In the genomic region with DNA sequence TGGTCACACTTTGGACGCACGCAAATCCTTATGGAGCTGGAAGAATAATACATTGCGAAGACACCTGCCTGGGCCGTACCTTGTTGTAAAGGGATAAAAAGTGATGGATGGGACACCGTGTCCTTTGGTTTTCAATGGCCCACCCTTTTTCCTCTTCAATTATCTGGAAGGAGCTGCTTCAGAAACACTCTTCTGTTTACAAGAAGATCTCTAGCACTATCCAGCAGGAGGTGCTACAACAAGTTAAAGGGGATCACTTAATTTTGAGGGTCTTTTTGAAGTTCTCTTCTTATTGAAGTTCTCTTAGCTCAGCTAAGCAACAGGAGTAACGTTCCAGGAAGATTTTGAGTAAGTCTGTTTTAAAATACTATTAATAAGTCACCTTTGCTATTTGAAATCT, we compare ENCODE assay signal across 8 mouse cellular contexts.
DNase-seq lines count a peak whose midpoint lies in the region; ATAC-seq lines count a peak whose summit lies in the region.

No protein-coding gene starts in this region.

- no peaks in the 10 kb centered on the region for H3K27me3 ChIP-seq in heart, embryonic 13.5 days (replicated peaks)
- no peaks in the 10 kb centered on the region for H3K27me3 ChIP-seq in heart, embryonic 10.5 days (ENCODE audit: insufficient read depth, poor library complexity, severe bottlenecking)
- H3K27me3 ChIP-seq in forebrain, embryonic 13.5 days, result no peaks in the 10 kb centered on the region
- H3K27me3 ChIP-seq in midbrain, embryonic 11.5 days (ENCODE audit: control insufficient read depth, insufficient read depth, low read length), result no peaks in the 10 kb centered on the region

- peak overlapping the region; percentile 89 for H3K4me2 ChIP-seq in heart, embryonic 13.5 days
- H3K4me2 ChIP-seq in forebrain, embryonic 13.5 days, result peak overlapping the region; percentile 82
- H3K4me2 ChIP-seq in midbrain, embryonic 11.5 days, result peak overlapping the region; percentile 60

- H3K27ac ChIP-seq in heart, embryonic 13.5 days (replicated peaks), result no peak overlapping the region
- no peak overlapping the region for H3K27ac ChIP-seq in heart, embryonic 10.5 days
- H3K27ac ChIP-seq in forebrain, embryonic 13.5 days, result no peak overlapping the region
- H3K27ac ChIP-seq in midbrain, embryonic 11.5 days (ENCODE audit: low read depth, low read length), result no peak overlapping the region

- H3K9ac ChIP-seq in heart, embryonic 13.5 days, result no peak overlapping the region
- H3K9ac ChIP-seq in forebrain, embryonic 13.5 days, result no peak overlapping the region
- H3K9ac ChIP-seq in midbrain, embryonic 11.5 days (ENCODE audit: low read length), result no peak overlapping the region

- H3K36me3 ChIP-seq in heart, embryonic 13.5 days, result no peaks in the 10 kb centered on the region
- H3K36me3 ChIP-seq in heart, embryonic 10.5 days, result 0 out of 2 replicates have a peak, but pooled peaks cover 3% of the 10 kb centered on the region
- no peaks in the 10 kb centered on the region for H3K36me3 ChIP-seq in forebrain, embryonic 13.5 days (ENCODE audit: poor library complexity, severe bottlenecking)
- no peaks in the 10 kb centered on the region for H3K36me3 ChIP-seq in midbrain, embryonic 11.5 days (ENCODE audit: control insufficient read depth, insufficient read depth, low read length)

- H3K4me1 ChIP-seq in heart, embryonic 13.5 days, result peaks cover 49% of the 10 kb centered on the region
- H3K4me1 ChIP-seq in heart, embryonic 10.5 days, result peaks cover 27% of the 10 kb centered on the region
- peaks cover 56% of the 10 kb centered on the region for H3K4me1 ChIP-seq in forebrain, embryonic 13.5 days
- peaks cover 22% of the 10 kb centered on the region for H3K4me1 ChIP-seq in midbrain, embryonic 11.5 days (ENCODE audit: control insufficient read depth, insufficient read depth, low read length)

- 0 out of 2 replicates have a peak overlapping the region, but pooled peaks have one; percentile 2 for H3K4me3 ChIP-seq in heart, embryonic 13.5 days
- no peak overlapping the region for H3K4me3 ChIP-seq in heart, embryonic 10.5 days
- peak overlapping the region; percentile 79 for H3K4me3 ChIP-seq in forebrain, embryonic 13.5 days
- no peak overlapping the region for H3K4me3 ChIP-seq in midbrain, embryonic 11.5 days (ENCODE audit: low read depth, low read length)

- ATAC-seq in heart, embryonic 13.5 days (ENCODE audit: extremely low read depth, insufficient number of reproducible peaks, low FRiP score, low TSS enrichment), result no peak
- ATAC-seq in forebrain, embryonic 13.5 days, result no peak
- no peak for ATAC-seq in midbrain, embryonic 11.5 days (ENCODE audit: low FRiP score)

- DNase-seq in heart, embryonic 10.5 days (ENCODE audit: low spot score), result no peak
- DNase-seq in A20 (ENCODE audit: low read depth, low spot score) (peak; percentile 68), adipocyte (ENCODE audit: low spot score) (no peak)
- peak; percentile 84 for DNase-seq in midbrain, embryonic 11.5 days (ENCODE audit: low spot score, missing footprints)
- DNase-seq in left cerebral cortex, postnatal 4 days, result no peak
- DNase-seq in left cerebral cortex, adult 11 months (ENCODE audit: low spot score), result no peak

- intact Hi-C loops in left cerebral cortex, postnatal 4 days (cut with DNase I), result loop anchor here (10.0 kb wide), 1 partner anchor 148 kb away; no protein-coding TSS in a partner anchor

- WGBS in heart, embryonic 13.5 days, result 80% methylated on average over 6 of the region's 6 CpGs
- WGBS in heart, embryonic 10.5 days, result 69% methylated on average over 6 of the region's 6 CpGs
- 58% methylated on average over 6 of the region's 6 CpGs for WGBS in forebrain, embryonic 13.5 days
- 66% methylated on average over 6 of the region's 6 CpGs for WGBS in midbrain, embryonic 11.5 days

- no peaks in the 10 kb centered on the region for H3K9me3 ChIP-seq in heart, embryonic 13.5 days
- no peaks in the 10 kb centered on the region for H3K9me3 ChIP-seq in heart, embryonic 10.5 days
- no peaks in the 10 kb centered on the region for H3K9me3 ChIP-seq in forebrain, embryonic 13.5 days (replicated peaks)
- H3K9me3 ChIP-seq in midbrain, embryonic 11.5 days (ENCODE audit: control insufficient read depth, low read length), result no peaks in the 10 kb centered on the region

Comparison
In these comparisons a context has a peak if more than half of its experiments do, and no peak if none do; other contexts are left out.
1. H3K4me3 ChIP-seq: peak in heart, embryonic 13.5 days (single experiment) and forebrain, embryonic 13.5 days (single experiment); none in heart, embryonic 10.5 days (single experiment) and midbrain, embryonic 11.5 days (single experiment).
2. DNase-seq: peak in A20 (single experiment) and midbrain, embryonic 11.5 days (single experiment); none in heart, embryonic 10.5 days (single experiment), adipocyte (single experiment), left cerebral cortex, postnatal 4 days (single experiment) and left cerebral cortex, adult 11 months (single experiment).
3. Peak in every context shown above with its lines, with median percentiles within 50 percentile points of each other: H3K4me2 ChIP-seq.